Mouse (Mus musculus): ENCODE data around the gene Tmtc2. TPM values are rescaled to one million over a fixed set of nuclear protein-coding genes. Genes with fewer than 3 reads are reported as not detected.
A peak's percentile ranks its signal among the peaks of the same experiment; 100 is the strongest.

The Tmtc2 gene
- polyA plus RNA-seq, 1 experiment = 16.7 TPM

DNA sequence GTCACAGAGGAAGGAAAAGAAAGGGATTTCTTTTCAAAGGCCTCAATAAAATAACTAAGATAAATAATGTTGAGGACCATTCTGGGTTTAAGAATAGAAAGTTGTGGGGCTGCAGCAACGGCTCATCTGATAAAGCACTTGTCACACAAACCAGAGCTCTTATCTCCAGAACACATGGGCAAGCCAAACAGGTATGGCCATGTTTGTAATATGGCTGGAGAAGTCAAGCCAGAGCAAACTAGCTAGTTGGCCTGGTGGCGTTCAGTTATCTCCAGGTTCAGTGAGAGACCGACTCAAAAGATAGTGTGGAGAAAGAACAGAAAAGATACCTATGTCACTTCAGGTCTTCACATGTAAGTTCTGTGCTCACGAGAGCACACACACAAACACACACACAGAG lies 4.7 kb downstream of the Tmtc2 start:
- DNase-seq = no peak
- no peaks in the 10 kb centered on the region for H3K27me3 ChIP-seq (ENCODE audit: control insufficient read depth, insufficient read depth, low read length)
- 64% methylated on average over 4 of the region's 4 CpGs for WGBS
- no peak for TF ChIP-seq CTCF (IDR thresholded peaks at IDR 0.05; ENCODE audit: borderline replicate concordance, insufficient read depth, low read depth, low read length)
- no peak overlapping the region for H3K27ac ChIP-seq (ENCODE audit: insufficient read depth, low read length)
- H3K4me3 ChIP-seq (replicated peaks; ENCODE audit: insufficient read depth, low read depth, low read length) = no peak overlapping the region
- peaks cover 23% of the 10 kb centered on the region; the same call in 1 of the 2 replicates for H3K4me1 ChIP-seq (ENCODE audit: control insufficient read depth, insufficient read depth, low read length)

DNA sequence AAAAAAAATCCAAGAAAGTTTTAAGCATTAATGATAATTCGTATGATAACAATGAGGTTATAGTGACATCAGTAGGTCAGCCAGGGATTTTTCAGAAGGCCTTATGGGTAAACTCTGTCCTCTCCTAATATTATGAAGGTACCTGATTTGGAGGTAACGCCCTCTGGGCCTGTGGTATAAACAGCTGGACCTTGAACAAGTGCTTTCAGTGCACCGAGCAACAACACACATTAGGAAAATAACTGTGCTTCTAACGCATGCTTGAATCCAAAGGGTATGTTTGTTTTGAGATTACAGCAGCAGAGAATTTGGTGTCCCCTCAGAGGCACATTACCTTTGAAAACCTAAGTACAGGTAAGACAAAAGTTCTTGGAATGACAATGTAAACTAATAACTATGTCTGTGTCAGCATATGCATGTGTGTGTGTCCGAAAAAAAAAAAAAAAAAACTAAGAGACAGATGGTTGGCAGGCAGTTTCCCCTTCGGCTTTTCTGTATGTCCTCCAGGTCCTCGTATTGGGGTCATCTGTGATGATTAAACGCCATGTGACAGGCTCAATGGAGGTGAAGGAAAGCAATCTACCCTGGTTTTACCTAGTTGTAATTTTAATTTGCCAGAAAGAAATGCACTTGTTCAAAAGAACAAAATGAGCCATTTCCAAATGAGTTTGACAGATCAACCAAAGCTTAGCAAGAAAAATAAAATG lies 6.3 kb downstream of the Tmtc2 start:
- peak; percentile 53 to 85 for DNase-seq
- Histone ChIP-seq H3K4me3 (replicated peaks; ENCODE audit: insufficient read depth, low read depth, low read length) (no peak overlapping the region), H3K27me3 (ENCODE audit: control insufficient read depth, insufficient read depth, low read length) (no peaks in the 10 kb centered on the region), H3K4me1 (ENCODE audit: control insufficient read depth, insufficient read depth, low read length) (peaks cover 23% of the 10 kb centered on the region; the same call in 1 of the 2 replicates), H3K27ac (ENCODE audit: insufficient read depth, low read length) (no peak overlapping the region; the same call in 1 of the 2 replicates)
- TF ChIP-seq CTCF (IDR thresholded peaks at IDR 0.05; ENCODE audit: borderline replicate concordance, insufficient read depth, low read depth, low read length) = no peak
- TF ChIP-seq POLR2A (IDR thresholded peaks at IDR 0.05; ENCODE audit: borderline replicate concordance, insufficient read depth, low read length) = no peak
- WGBS = 23% methylated on average over 8 of the region's 8 CpGs

DNA sequence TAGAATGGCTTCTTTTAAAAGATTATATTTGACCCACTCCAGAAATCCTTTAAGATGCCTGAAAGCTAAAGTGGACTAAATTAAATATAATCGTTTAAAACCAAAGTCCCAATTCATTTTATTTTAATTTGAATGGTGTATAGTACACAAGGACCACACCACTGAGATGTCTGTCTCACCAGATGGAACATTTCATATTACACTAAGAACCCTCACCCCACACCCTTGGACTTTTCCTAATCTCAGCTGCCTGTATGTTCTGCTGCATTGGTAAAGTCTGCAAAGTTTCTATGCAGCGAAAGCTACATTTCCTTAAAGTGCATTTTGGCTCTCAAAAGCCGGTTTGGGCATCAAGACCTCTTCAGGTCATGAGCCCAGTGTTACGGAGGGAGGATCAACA lies 12.7 kb downstream of the Tmtc2 start:
- Histone ChIP-seq H3K27ac (ENCODE audit: insufficient read depth, low read length) (no peak overlapping the region), H3K4me1 (ENCODE audit: control insufficient read depth, insufficient read depth, low read length) (peaks cover 6% of the 10 kb centered on the region; the same call in 1 of the 2 replicates), H3K27me3 (ENCODE audit: control insufficient read depth, insufficient read depth, low read length) (no peaks in the 10 kb centered on the region), H3K4me3 (replicated peaks; ENCODE audit: insufficient read depth, low read depth, low read length) (no peak overlapping the region)
- TF ChIP-seq CTCF (IDR thresholded peaks at IDR 0.05; ENCODE audit: borderline replicate concordance, insufficient read depth, low read depth, low read length) (no peak), POLR2A (IDR thresholded peaks at IDR 0.05; ENCODE audit: borderline replicate concordance, insufficient read depth, low read length) (no peak)
- DNase-seq = no peak
- WGBS = 95% methylated on average over 4 of the region's 4 CpGs

DNA sequence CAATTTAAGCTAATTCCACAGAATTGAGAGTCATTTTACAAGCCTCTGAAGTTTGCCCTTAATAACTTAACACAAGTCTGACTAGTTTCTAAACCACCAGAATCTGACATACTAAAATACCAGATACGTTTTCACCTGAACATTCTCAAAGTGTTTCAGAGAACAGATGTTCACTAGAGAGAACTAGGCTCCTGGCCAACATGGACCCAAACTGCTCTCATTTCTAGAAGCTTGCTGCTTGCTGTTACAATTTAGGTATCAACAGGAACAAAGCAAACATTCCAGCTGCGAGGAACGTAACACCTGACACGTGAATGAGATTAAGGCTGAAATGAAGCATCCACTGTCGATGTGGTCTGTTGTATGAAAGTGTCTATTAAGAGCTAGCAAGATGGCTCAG lies 16.7 kb downstream of the Tmtc2 start:
- Histone ChIP-seq H3K27me3 (ENCODE audit: control insufficient read depth, insufficient read depth, low read length) (no peaks in the 10 kb centered on the region), H3K4me3 (replicated peaks; ENCODE audit: insufficient read depth, low read depth, low read length) (no peak overlapping the region), H3K27ac (ENCODE audit: insufficient read depth, low read length) (no peak overlapping the region), H3K4me1 (ENCODE audit: control insufficient read depth, insufficient read depth, low read length) (peaks cover 9% of the 10 kb centered on the region; the same call in 1 of the 2 replicates)
- TF ChIP-seq POLR2A (IDR thresholded peaks at IDR 0.05; ENCODE audit: borderline replicate concordance, insufficient read depth, low read length) = no peak
- no peak for TF ChIP-seq CTCF (IDR thresholded peaks at IDR 0.05; ENCODE audit: borderline replicate concordance, insufficient read depth, low read depth, low read length)
- 30% methylated on average over 5 of the region's 5 CpGs for WGBS
- DNase-seq = peak in 1 of 2 experiments; percentile 46

DNA sequence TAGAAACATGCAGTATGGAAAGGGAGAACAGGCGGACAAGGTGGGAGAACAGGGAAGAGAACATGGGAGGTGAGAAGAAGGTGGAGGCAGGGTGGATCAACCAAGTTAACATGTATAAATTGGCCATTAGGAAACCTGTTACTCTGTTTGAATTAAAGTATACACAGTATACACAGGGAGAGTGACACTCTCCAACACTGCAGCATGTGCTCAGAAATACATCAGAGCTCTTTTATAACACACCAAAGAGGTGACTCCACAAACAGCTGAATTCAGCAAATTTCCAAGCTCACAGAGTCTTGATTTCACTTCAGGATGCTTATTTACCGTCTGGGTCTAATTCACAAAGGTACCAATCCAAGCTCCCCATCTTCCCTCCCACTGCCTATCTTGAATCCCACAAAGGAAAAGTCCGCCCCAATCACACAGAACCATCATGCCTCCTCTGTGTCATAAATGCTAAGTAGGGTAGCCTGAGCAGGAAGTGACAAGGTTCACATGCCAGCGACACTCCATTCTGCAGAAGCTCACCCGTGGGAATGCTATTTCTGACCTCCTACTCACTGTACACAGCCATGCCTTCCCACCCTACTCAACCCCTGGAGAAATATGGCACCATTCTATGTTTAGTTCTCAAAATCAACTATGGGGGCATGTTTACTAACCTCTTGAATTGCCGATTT lies 17.2 kb downstream of the Tmtc2 start:
- no peak overlapping the region for H3K27ac ChIP-seq (ENCODE audit: insufficient read depth, low read length)
- no peak for DNase-seq
- TF ChIP-seq POLR2A (IDR thresholded peaks at IDR 0.05; ENCODE audit: borderline replicate concordance, insufficient read depth, low read length) = no peak
- TF ChIP-seq CTCF (IDR thresholded peaks at IDR 0.05; ENCODE audit: borderline replicate concordance, insufficient read depth, low read depth, low read length) = no peak
- no peak overlapping the region for H3K4me3 ChIP-seq (replicated peaks; ENCODE audit: insufficient read depth, low read depth, low read length)
- H3K27me3 ChIP-seq (ENCODE audit: control insufficient read depth, insufficient read depth, low read length) = no peaks in the 10 kb centered on the region
- WGBS = 65% methylated on average over 6 of the region's 6 CpGs
- H3K4me1 ChIP-seq (ENCODE audit: control insufficient read depth, insufficient read depth, low read length) = peaks cover 10% of the 10 kb centered on the region; the same call in 1 of the 2 replicates

DNA sequence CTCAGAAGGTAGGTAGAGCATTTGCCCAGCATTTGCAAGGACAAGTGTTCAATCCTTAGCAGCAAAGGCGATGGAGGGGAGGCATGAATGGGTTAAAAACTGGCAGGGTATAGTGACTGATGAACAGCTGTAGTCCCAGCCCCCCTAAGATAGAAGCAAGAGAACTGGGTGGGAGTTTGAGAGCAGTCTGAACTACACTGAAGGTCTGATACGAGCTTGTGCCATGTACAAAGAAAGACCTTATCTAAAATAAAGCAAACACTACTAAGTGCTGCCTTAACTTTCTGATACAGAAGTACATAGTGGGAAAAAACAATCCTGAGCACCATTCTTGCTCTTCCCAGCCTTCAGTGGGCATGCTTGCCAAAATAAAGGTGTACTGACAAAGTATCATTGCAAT lies 20.1 kb downstream of the Tmtc2 start:
- H3K27me3 ChIP-seq (ENCODE audit: control insufficient read depth, insufficient read depth, low read length) = no peaks in the 10 kb centered on the region
- no peak overlapping the region for H3K27ac ChIP-seq (ENCODE audit: insufficient read depth, low read length)
- no peak for DNase-seq
- peaks cover 10% of the 10 kb centered on the region; the same call in 1 of the 2 replicates for H3K4me1 ChIP-seq (ENCODE audit: control insufficient read depth, insufficient read depth, low read length)
- 93% methylated on average over 2 of the region's 2 CpGs for WGBS
- TF ChIP-seq CTCF (IDR thresholded peaks at IDR 0.05; ENCODE audit: borderline replicate concordance, insufficient read depth, low read depth, low read length) (no peak), POLR2A (IDR thresholded peaks at IDR 0.05; ENCODE audit: borderline replicate concordance, insufficient read depth, low read length) (no peak)
- no peak overlapping the region for H3K4me3 ChIP-seq (replicated peaks; ENCODE audit: insufficient read depth, low read depth, low read length)

DNA sequence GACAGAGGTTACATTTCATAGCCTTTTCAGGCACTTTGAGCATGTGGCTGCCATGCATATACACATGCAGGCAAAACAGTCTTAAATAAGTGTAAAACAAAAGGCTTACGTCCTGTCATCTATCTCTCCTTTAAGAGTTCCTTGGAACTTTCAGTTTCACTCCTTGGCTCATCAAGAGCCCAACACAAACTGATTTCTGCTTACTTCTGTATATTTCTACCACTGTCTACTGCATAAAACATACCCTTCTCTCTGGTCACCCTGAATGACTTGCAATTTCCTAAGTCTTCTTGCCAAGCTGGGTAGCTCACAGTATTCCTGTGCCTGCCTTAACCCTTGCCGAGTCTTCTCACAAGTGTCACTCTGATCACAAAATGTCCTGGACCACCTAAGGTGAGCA lies 26.2 kb downstream of the Tmtc2 start:
- WGBS = 93% methylated on average over 2 of the region's 2 CpGs
- DNase-seq = no peak

More for the DNA sequence above, 26.2 kb downstream of the Tmtc2 start:
- Histone ChIP-seq H3K4me1 (ENCODE audit: control insufficient read depth, insufficient read depth, low read length) (peaks cover 2% of the 10 kb centered on the region; the same call in 1 of the 2 replicates), H3K4me3 (replicated peaks; ENCODE audit: insufficient read depth, low read depth, low read length) (no peak overlapping the region), H3K27me3 (ENCODE audit: control insufficient read depth, insufficient read depth, low read length) (no peaks in the 10 kb centered on the region), H3K27ac (ENCODE audit: insufficient read depth, low read length) (no peak overlapping the region)
- TF ChIP-seq CTCF (IDR thresholded peaks at IDR 0.05; ENCODE audit: borderline replicate concordance, insufficient read depth, low read depth, low read length) = no peak
- no peak for TF ChIP-seq POLR2A (IDR thresholded peaks at IDR 0.05; ENCODE audit: borderline replicate concordance, insufficient read depth, low read length)
